Mouse (Mus musculus): ENCODE data around the gene Vars.

Gene Vars

GRCm38 (mm10) chr17:35048149-35048931, 47.6 kb downstream of the Vars start:
- DNase-seq (ENCODE audit: low spot score in 2 of 2): no peak

GRCm38 (mm10) chr17:35048932-35049440, 48.2 kb downstream of the Vars start:
- DNase-seq (ENCODE audit: low spot score in 2 of 2): no peak

GRCm38 (mm10) chr17:35049561-35050016, 48.8 kb downstream of the Vars start, which contains the start of gene Clic1:
Gene Clic1, plus strand, starts transcription at chr17:35049966.
- peak; percentile 57 to 63 for DNase-seq (ENCODE audit: low spot score in 2 of 2)

- DNase-seq (ENCODE audit: low spot score in 2 of 2): peak; percentile 85 to 86
Measured at GRCm38 (mm10) chr17:35050126-35050750, 49.5 kb downstream of the Vars start.

- peak; percentile 92 to 95 for DNase-seq (ENCODE audit: low spot score in 2 of 2)
Measured at GRCm38 (mm10) chr17:35051156-35052086, 50.6 kb downstream of the Vars start.

- DNase-seq (ENCODE audit: low spot score in 2 of 2): no peak
Measured at GRCm38 (mm10) chr17:35052271-35052798, 51.5 kb downstream of the Vars start.

- no peak for DNase-seq (ENCODE audit: low spot score in 2 of 2)
Measured at GRCm38 (mm10) chr17:35055691-35056495, 55.1 kb downstream of the Vars start.

- DNase-seq (ENCODE audit: low spot score in 2 of 2): no peak
Measured at GRCm38 (mm10) chr17:35057090-35057489, 56.3 kb downstream of the Vars start.

- DNase-seq (ENCODE audit: low spot score in 2 of 2): no peak
Measured at GRCm38 (mm10) chr17:35058316-35058715, 57.5 kb downstream of the Vars start.

- DNase-seq (ENCODE audit: low spot score in 2 of 2): peak; percentile 91 to 93
Measured at GRCm38 (mm10) chr17:35058911-35059892, 58.4 kb downstream of the Vars start, which contains the start of gene Ddah2. Gene Ddah2, plus strand, starts transcription at chr17:35059035.

- no peak for DNase-seq (ENCODE audit: low spot score in 2 of 2)
Measured at GRCm38 (mm10) chr17:35060071-35060470, 59.3 kb downstream of the Vars start.

- DNase-seq (ENCODE audit: low spot score in 2 of 2): no peak
Measured at GRCm38 (mm10) chr17:35060737-35061297, 60.0 kb downstream of the Vars start.

GRCm38 (mm10) chr17:35061299-35061698, 60.5 kb downstream of the Vars start:
- no peak for DNase-seq (ENCODE audit: low spot score in 2 of 2)

GRCm38 (mm10) chr17:35063466-35063865, 62.7 kb downstream of the Vars start:
- DNase-seq (ENCODE audit: low spot score in 2 of 2): no peak

GRCm38 (mm10) chr17:35064378-35064877, 63.6 kb downstream of the Vars start:
- DNase-seq (ENCODE audit: low spot score in 2 of 2): no peak

- no peak for DNase-seq (ENCODE audit: low spot score in 2 of 2)
Measured at GRCm38 (mm10) chr17:35064951-35065947, 64.5 kb downstream of the Vars start, which contains the start of gene Ly6g6c. Gene Ly6g6c, plus strand, starts transcription at chr17:35065388.
